Mouse (Mus musculus): ENCODE results near the gene Smim13. TPM values are rescaled to one million over a fixed set of nuclear protein-coding genes. Genes with fewer than 3 reads are reported as not detected.

Gene Smim13
- total RNA-seq, 1 experiment = 5.5 TPM

GRCm38 (mm10) chr13:41232209-41232608, 17.4 kb upstream of the Smim13 start:
- peak overlapping the region in 1 of 2 experiments; percentile 54; a peak in 3 of 4 replicates for H3K4me3 ChIP-seq (ENCODE audit: insufficient read depth in 1 of 2, low read depth in 1 of 2, low read length in 2 of 2, poor library complexity in 1 of 2, severe bottlenecking in 1 of 2)
- peaks cover 0 to 2% of the 10 kb centered on the region in 2 experiments; a peak in 1 of 4 replicates for H3K4me1 ChIP-seq (ENCODE audit: control insufficient read depth in 2 of 2, insufficient read depth in 2 of 2, low read length in 2 of 2, poor library complexity in 1 of 2)
- in situ Hi-C loops (cut with MboI; ENCODE audit: low sequenced_read_pairs in 2 of 2, unreplicated experiment in 2 of 2) = loop anchor here in 1 of 2 experiments (25.0 kb wide), 2 partner anchors 145 to 395 kb away; partner anchors contain the start of gene Mak
- H3K36me3 ChIP-seq (ENCODE audit: control insufficient read depth, insufficient read depth, low read length, poor library complexity, severe bottlenecking) = no peaks in the 10 kb centered on the region
- no peaks in the 10 kb centered on the region for H3K9me3 ChIP-seq (ENCODE audit: control insufficient read depth, insufficient read depth, low read depth, low read length)
- no peak for TF ChIP-seq CHD2 (IDR thresholded peaks at IDR 0.05; ENCODE audit: low read depth, low read length)
- TF ChIP-seq ZC3H11A (IDR thresholded peaks at IDR 0.05; ENCODE audit: borderline replicate concordance, low read depth, low read length) = no peak
- no peak for TF ChIP-seq MAFK (IDR thresholded peaks at IDR 0.05; ENCODE audit: insufficient read depth, low read depth, low read length)
- TF ChIP-seq ZNF384 (IDR thresholded peaks at IDR 0.05; ENCODE audit: low read depth, low read length) = no peak
- no peak for TF ChIP-seq HCFC1 (IDR thresholded peaks at IDR 0.05; ENCODE audit: borderline replicate concordance, insufficient read depth, low read length)
- H3K27ac ChIP-seq (ENCODE audit: insufficient read depth, low read depth, low read length, poor library complexity, severe bottlenecking) = no peak overlapping the region
- DNase-seq (ENCODE audit: low read depth, low spot score) = no peak
- no peak overlapping the region for H3K9ac ChIP-seq (ENCODE audit: insufficient read depth, low read depth, low read length, poor library complexity, severe bottlenecking)

- no peak for DNase-seq (ENCODE audit: low read depth, low spot score)
- Histone ChIP-seq H3K4me3 (ENCODE audit: insufficient read depth in 1 of 2, low read depth in 1 of 2, low read length in 2 of 2, poor library complexity in 1 of 2, severe bottlenecking in 1 of 2) (no peak overlapping the region), H3K4me1 (ENCODE audit: control insufficient read depth in 2 of 2, insufficient read depth in 2 of 2, low read length in 2 of 2, poor library complexity in 1 of 2) (peaks cover 0 to 2% of the 10 kb centered on the region in 2 experiments; a peak in 1 of 4 replicates), H3K36me3 (ENCODE audit: control insufficient read depth, insufficient read depth, low read length, poor library complexity, severe bottlenecking) (no peaks in the 10 kb centered on the region), H3K9me3 (ENCODE audit: control insufficient read depth, insufficient read depth, low read depth, low read length) (no peaks in the 10 kb centered on the region), H3K9ac (ENCODE audit: insufficient read depth, low read depth, low read length, poor library complexity, severe bottlenecking) (no peak overlapping the region), H3K27ac (ENCODE audit: insufficient read depth, low read depth, low read length, poor library complexity, severe bottlenecking) (no peak overlapping the region)
- no peak for TF ChIP-seq CHD2 (IDR thresholded peaks at IDR 0.05; ENCODE audit: low read depth, low read length)
- no peak for TF ChIP-seq HCFC1 (IDR thresholded peaks at IDR 0.05; ENCODE audit: borderline replicate concordance, insufficient read depth, low read length)
- no peak for TF ChIP-seq ZNF384 (IDR thresholded peaks at IDR 0.05; ENCODE audit: low read depth, low read length)
- TF ChIP-seq ZC3H11A (IDR thresholded peaks at IDR 0.05; ENCODE audit: borderline replicate concordance, low read depth, low read length) = no peak
- no peak for TF ChIP-seq MAFK (IDR thresholded peaks at IDR 0.05; ENCODE audit: insufficient read depth, low read depth, low read length)
- in situ Hi-C loops (cut with MboI; ENCODE audit: low sequenced_read_pairs in 2 of 2, unreplicated experiment in 2 of 2) = loop anchor here in 1 of 2 experiments (25.0 kb wide), 2 partner anchors 146 to 396 kb away; partner anchors contain the start of gene Mak
Measured at GRCm38 (mm10) chr13:41233241-41233640, 16.4 kb upstream of the Smim13 start.

- no peak overlapping the region for H3K27ac ChIP-seq (ENCODE audit: insufficient read depth, low read depth, low read length, poor library complexity, severe bottlenecking)
- no peaks in the 10 kb centered on the region for H3K36me3 ChIP-seq (ENCODE audit: control insufficient read depth, insufficient read depth, low read length, poor library complexity, severe bottlenecking)
- in situ Hi-C loops (cut with MboI; ENCODE audit: low sequenced_read_pairs in 2 of 2, unreplicated experiment in 2 of 2) = loop anchor here (5.0 to 25.0 kb wide), 4 partner anchors 148 to 398 kb away; partner anchors contain the start of gene Mak (in 1 of the 2)
- no peaks in the 10 kb centered on the region for H3K9me3 ChIP-seq (ENCODE audit: control insufficient read depth, insufficient read depth, low read depth, low read length)
- no peak for TF ChIP-seq HCFC1 (IDR thresholded peaks at IDR 0.05; ENCODE audit: borderline replicate concordance, insufficient read depth, low read length)
- no peak for TF ChIP-seq CHD2 (IDR thresholded peaks at IDR 0.05; ENCODE audit: low read depth, low read length)
- TF ChIP-seq ZC3H11A (IDR thresholded peaks at IDR 0.05; ENCODE audit: borderline replicate concordance, low read depth, low read length) = no peak
- H3K4me1 ChIP-seq (ENCODE audit: control insufficient read depth in 2 of 2, insufficient read depth in 2 of 2, low read length in 2 of 2, poor library complexity in 1 of 2) = peaks cover 0 to 2% of the 10 kb centered on the region in 2 experiments; a peak in 1 of 4 replicates
- no peak overlapping the region for H3K4me3 ChIP-seq (ENCODE audit: insufficient read depth in 1 of 2, low read depth in 1 of 2, low read length in 2 of 2, poor library complexity in 1 of 2, severe bottlenecking in 1 of 2)
- DNase-seq (ENCODE audit: low read depth, low spot score) = no peak
- no peak overlapping the region for H3K9ac ChIP-seq (ENCODE audit: insufficient read depth, low read depth, low read length, poor library complexity, severe bottlenecking)
Measured at GRCm38 (mm10) chr13:41235181-41235580, 14.5 kb upstream of the Smim13 start.

- no peaks in the 10 kb centered on the region for H3K9me3 ChIP-seq (ENCODE audit: control insufficient read depth, insufficient read depth, low read depth, low read length)
- TF ChIP-seq HCFC1 (IDR thresholded peaks at IDR 0.05; ENCODE audit: borderline replicate concordance, insufficient read depth, low read length) = no peak
- no peak for TF ChIP-seq ZNF384 (IDR thresholded peaks at IDR 0.05; ENCODE audit: low read depth, low read length)
- TF ChIP-seq ZC3H11A (IDR thresholded peaks at IDR 0.05; ENCODE audit: borderline replicate concordance, low read depth, low read length) = no peak
- TF ChIP-seq CHD2 (IDR thresholded peaks at IDR 0.05; ENCODE audit: low read depth, low read length) = no peak
- TF ChIP-seq MAFK (IDR thresholded peaks at IDR 0.05; ENCODE audit: insufficient read depth, low read depth, low read length) = no peak
- in situ Hi-C loops (cut with MboI; ENCODE audit: low sequenced_read_pairs in 2 of 2, unreplicated experiment in 2 of 2) = loop anchor here (5.0 to 25.0 kb wide), 4 partner anchors 149 to 399 kb away; partner anchors contain the start of gene Mak (in 1 of the 2)
Measured at GRCm38 (mm10) chr13:41235845-41236741, 13.6 kb upstream of the Smim13 start.

More at GRCm38 (mm10) chr13:41235845-41236741, 13.6 kb upstream of the Smim13 start:
- Histone ChIP-seq H3K4me1 (ENCODE audit: control insufficient read depth in 2 of 2, insufficient read depth in 2 of 2, low read length in 2 of 2, poor library complexity in 1 of 2) (peaks cover 0 to 2% of the 10 kb centered on the region in 2 experiments; a peak in 1 of 4 replicates), H3K9ac (ENCODE audit: insufficient read depth, low read depth, low read length, poor library complexity, severe bottlenecking) (no peak overlapping the region), H3K36me3 (ENCODE audit: control insufficient read depth, insufficient read depth, low read length, poor library complexity, severe bottlenecking) (no peaks in the 10 kb centered on the region), H3K27ac (ENCODE audit: insufficient read depth, low read depth, low read length, poor library complexity, severe bottlenecking) (no peak overlapping the region), H3K4me3 (ENCODE audit: insufficient read depth in 1 of 2, low read depth in 1 of 2, low read length in 2 of 2, poor library complexity in 1 of 2, severe bottlenecking in 1 of 2) (no peak overlapping the region)
- no peak for DNase-seq (ENCODE audit: low read depth, low spot score)
